In genomic region chr16:5535414-5535813, GRCm38 (mm10) we compare ENCODE assay signal across 17 mouse cellular contexts.
A peak's percentile ranks its signal among the peaks of the same experiment; 100 is the strongest.
DNase-seq lines count a peak whose midpoint lies in the region; ATAC-seq and TF ChIP-seq lines count a peak whose summit lies in the region.
"Had no signal": no experiment of that assay in that cellular context is flagged by ENCODE, and none has a peak within 500 bp of the region (broad histone marks: within the 10 kb centered on the region; RNA-seq: fewer than 3 reads in every experiment).

No protein-coding gene starts in this region.

- H3K27me3 ChIP-seq in kidney, adult 2 months (replicated peaks; ENCODE audit: control insufficient read depth, insufficient read depth, low read length): no peaks in the 10 kb centered on the region
- H3K27me3 ChIP-seq in kidney, embryonic 14.5 days (ENCODE audit: control insufficient read depth, insufficient read depth, low read length): no peaks in the 10 kb centered on the region
- no peaks in the 10 kb centered on the region for H3K27me3 ChIP-seq in stomach, embryonic 14.5 days (ENCODE audit: control insufficient read depth, insufficient read depth, low read length)
- H3K27me3 ChIP-seq: liver, embryonic 13.5 days; Patski had no signal

- no peaks in the 10 kb centered on the region for H3K4me1 ChIP-seq in kidney, adult 2 months (ENCODE audit: control insufficient read depth, insufficient read depth, low read length)
- no peaks in the 10 kb centered on the region for H3K4me1 ChIP-seq in kidney, embryonic 14.5 days (ENCODE audit: control insufficient read depth, insufficient read depth, low read length)
- no peaks in the 10 kb centered on the region for H3K4me1 ChIP-seq in stomach, embryonic 14.5 days (ENCODE audit: control insufficient read depth, insufficient read depth, low read length)
- H3K4me1 ChIP-seq: liver, embryonic 13.5 days had no signal

- no peak overlapping the region; the same call in 1 of the 2 replicates for H3K4me2 ChIP-seq in kidney, embryonic 14.5 days (replicated peaks; ENCODE audit: low read depth, low read length)
- no peak overlapping the region for H3K4me2 ChIP-seq in stomach, embryonic 14.5 days (replicated peaks; ENCODE audit: low read depth, low read length)
- H3K4me2 ChIP-seq: forebrain, embryonic 13.5 days; liver, embryonic 13.5 days had no signal

- no peak for TF ChIP-seq CTCF in kidney, adult 2 months (conservative IDR thresholded peaks at IDR 0.05; ENCODE audit: insufficient read depth, insufficient read length, low read depth, low read length)

- H3K9me3 ChIP-seq in kidney, embryonic 14.5 days (ENCODE audit: control insufficient read depth, low read length): no peaks in the 10 kb centered on the region
- H3K9me3 ChIP-seq in stomach, embryonic 14.5 days (ENCODE audit: control insufficient read depth, low read depth, low read length): no peaks in the 10 kb centered on the region
- H3K9me3 ChIP-seq: forebrain, embryonic 13.5 days; heart, embryonic 10.5 days; liver, embryonic 13.5 days had no signal

- no peaks in the 10 kb centered on the region for H3K36me3 ChIP-seq in kidney, adult 2 months (ENCODE audit: control insufficient read depth, insufficient read depth, low read length)
- no peaks in the 10 kb centered on the region for H3K36me3 ChIP-seq in kidney, embryonic 14.5 days (ENCODE audit: control insufficient read depth, insufficient read depth, low read length)
- no peaks in the 10 kb centered on the region for H3K36me3 ChIP-seq in stomach, embryonic 14.5 days (ENCODE audit: control insufficient read depth, insufficient read depth, low read length)
- H3K36me3 ChIP-seq: heart, embryonic 10.5 days; liver, embryonic 13.5 days had no signal

- ATAC-seq in kidney, embryonic 14.5 days (ENCODE audit: low FRiP score, low TSS enrichment): no peak
- 0 out of 2 replicates have a peak, but pooled peaks have one; percentile 56 for ATAC-seq in stomach, embryonic 14.5 days (ENCODE audit: insufficient number of reproducible peaks, insufficient read depth, low FRiP score, low read depth)
- ATAC-seq: forebrain, embryonic 13.5 days; hindbrain, embryonic 16.5 days; Patski had no signal

- 0 out of 2 replicates have a peak overlapping the region, but pooled peaks have one; percentile 27 for H3K27ac ChIP-seq in kidney, adult 2 months (ENCODE audit: insufficient read depth, low read depth, low read length)
- H3K27ac ChIP-seq in kidney, embryonic 14.5 days (ENCODE audit: low read depth, low read length): no peak overlapping the region
- H3K27ac ChIP-seq in stomach, embryonic 14.5 days (ENCODE audit: low read length): no peak overlapping the region
- H3K27ac ChIP-seq: forebrain, embryonic 13.5 days; heart, embryonic 10.5 days; liver, embryonic 13.5 days had no signal

- peak; percentile 35 for DNase-seq in kidney, adult 2 months
- peak; percentile 41 for DNase-seq in ES-CJ7 (ENCODE audit: low read depth, low spot score)
- DNase-seq in kidney, adult 8-10 months: peak; percentile 20 to 48
- DNase-seq in ovary, adult 18-20 months (ENCODE audit: low spot score): no peak
- no peak for DNase-seq in adrenal gland, postnatal 25 days
- no peak for DNase-seq in urinary bladder, adult 18-20 months (ENCODE audit: low spot score in 2 of 2)
- DNase-seq: gastrocnemius, postnatal 25 days; heart, postnatal 36 days; liver, embryonic 13.5 days; spleen, adult 18-20 months; thymus, postnatal 4 days had no signal

- WGBS in kidney, adult 2 months: 38% methylated on average over 8 of the region's 8 CpGs
- 35% methylated on average over 8 of the region's 8 CpGs for WGBS in kidney, embryonic 14.5 days
- WGBS in stomach, embryonic 14.5 days: 29% methylated on average over 8 of the region's 8 CpGs

- 0 out of 2 replicates have a peak overlapping the region, but pooled peaks have one; percentile 9 for H3K4me3 ChIP-seq in kidney, adult 2 months (ENCODE audit: insufficient read depth, low read depth, low read length)
- no peak overlapping the region for H3K4me3 ChIP-seq in kidney, embryonic 14.5 days (ENCODE audit: low read length)
- no peak overlapping the region for H3K4me3 ChIP-seq in stomach, embryonic 14.5 days (ENCODE audit: low read depth, low read length)
- H3K4me3 ChIP-seq: forebrain, embryonic 13.5 days; heart, embryonic 10.5 days; liver, embryonic 13.5 days had no signal

- no peak for TF ChIP-seq POLR2A in kidney, adult 2 months (IDR thresholded peaks at IDR 0.05; ENCODE audit: low read depth, low read length)

- no peak overlapping the region for H3K9ac ChIP-seq in kidney, embryonic 14.5 days (ENCODE audit: low read depth, low read length)
- H3K9ac ChIP-seq in stomach, embryonic 14.5 days (replicated peaks; ENCODE audit: low read depth, low read length): no peak overlapping the region
- H3K9ac ChIP-seq: forebrain, embryonic 13.5 days; liver, embryonic 13.5 days had no signal

Comparison
In these comparisons a context has a peak if more than half of its experiments do, and no peak if none do; other contexts are left out.
1. DNase-seq: peak in kidney, adult 2 months (single experiment), ES-CJ7 (single experiment) and kidney, adult 8-10 months (2 of 2); none in ovary, adult 18-20 months (single experiment), adrenal gland, postnatal 25 days (single experiment) and urinary bladder, adult 18-20 months (0 of 2).